Mouse (Mus musculus): ENCODE measurements around the gene Pcbp4. TPM values are rescaled to one million over a fixed set of nuclear protein-coding genes. Genes with fewer than 3 reads are reported as not detected.

The Pcbp4 gene
- polyA plus RNA-seq, 1 experiment from 2014 or later = 186 TPM

GRCm38 (mm10) chr9:106421033-106421864 lies 31.8 kb upstream of the Pcbp4 start:
- H3K36me3 ChIP-seq = no peaks in the 10 kb centered on the region
- H3K9me3 ChIP-seq = no peaks in the 10 kb centered on the region
- peak overlapping the region; percentile 22; the same call in 1 of the 2 replicates for H3K4me3 ChIP-seq
- peaks cover 21% of the 10 kb centered on the region for H3K27me3 ChIP-seq (ENCODE audit: insufficient read depth, poor library complexity, severe bottlenecking)
- 11% methylated on average over 18 of the region's 18 CpGs for WGBS
- H3K27ac ChIP-seq = peak overlapping the region; percentile 67
- H3K4me1 ChIP-seq = peaks cover 44% of the 10 kb centered on the region
- no peak for DNase-seq (ENCODE audit: low spot score)

- Histone ChIP-seq H3K4me3 (peak overlapping the region; percentile 22; the same call in 1 of the 2 replicates), H3K27ac (peak overlapping the region; percentile 23; the same call in 1 of the 2 replicates), H3K27me3 (ENCODE audit: insufficient read depth, poor library complexity, severe bottlenecking) (peaks cover 21% of the 10 kb centered on the region), H3K9me3 (no peaks in the 10 kb centered on the region), H3K4me1 (peaks cover 44% of the 10 kb centered on the region), H3K36me3 (no peaks in the 10 kb centered on the region)
- DNase-seq (ENCODE audit: low spot score) = peak; percentile 93
- under 1% methylated on average over 3 of the region's 3 CpGs for WGBS
Observed at GRCm38 (mm10) chr9:106421865-106422160, 31.3 kb upstream of the Pcbp4 start.

GRCm38 (mm10) chr9:106428719-106429220 lies 24.3 kb upstream of the Pcbp4 start:
- WGBS = 21% methylated on average over 11 of the region's 11 CpGs
- H3K4me3 ChIP-seq = peak overlapping the region; percentile 97
- H3K27ac ChIP-seq = peak overlapping the region; percentile 98
- DNase-seq (ENCODE audit: low spot score) = peak; percentile 86
- no peaks in the 10 kb centered on the region for H3K9me3 ChIP-seq
- peaks cover 33% of the 10 kb centered on the region for H3K4me1 ChIP-seq
- no peaks in the 10 kb centered on the region for H3K27me3 ChIP-seq (ENCODE audit: insufficient read depth, poor library complexity, severe bottlenecking)
- H3K36me3 ChIP-seq = peaks cover 35% of the 10 kb centered on the region

GRCm38 (mm10) chr9:106429221-106430014 lies 23.7 kb upstream of the Pcbp4 start, which contains the start of gene Rpl29:
Gene Rpl29, plus strand, starts transcription at chr9:106429454.
- Histone ChIP-seq H3K4me1 (peaks cover 37% of the 10 kb centered on the region), H3K27me3 (ENCODE audit: insufficient read depth, poor library complexity, severe bottlenecking) (no peaks in the 10 kb centered on the region), H3K36me3 (peaks cover 40% of the 10 kb centered on the region), H3K27ac (peak within 1 kb of the TSS; percentile 98), H3K4me3 (peak within 1 kb of the TSS; percentile 97), H3K9me3 (no peaks in the 10 kb centered on the region)
- peak; percentile 97 for DNase-seq (ENCODE audit: low spot score)
- WGBS = under 1% methylated on average over 55 of the region's 55 CpGs

- Histone ChIP-seq H3K4me3 (peak overlapping the region; percentile 97), H3K27me3 (ENCODE audit: insufficient read depth, poor library complexity, severe bottlenecking) (no peaks in the 10 kb centered on the region), H3K9me3 (no peaks in the 10 kb centered on the region), H3K4me1 (peaks cover 37% of the 10 kb centered on the region), H3K36me3 (peaks cover 42% of the 10 kb centered on the region), H3K27ac (peak overlapping the region; percentile 98)
- DNase-seq (ENCODE audit: low spot score) = no peak
- WGBS = 2% methylated on average over 4 of the region's 4 CpGs
Observed at GRCm38 (mm10) chr9:106430015-106430264, 23.2 kb upstream of the Pcbp4 start.

GRCm38 (mm10) chr9:106433389-106433788 lies 19.7 kb upstream of the Pcbp4 start:
- Histone ChIP-seq H3K4me1 (peaks cover 54% of the 10 kb centered on the region), H3K4me3 (no peak overlapping the region), H3K27ac (no peak overlapping the region), H3K27me3 (ENCODE audit: insufficient read depth, poor library complexity, severe bottlenecking) (no peaks in the 10 kb centered on the region), H3K9me3 (no peaks in the 10 kb centered on the region), H3K36me3 (peaks cover 42% of the 10 kb centered on the region)
- no peak for DNase-seq (ENCODE audit: low spot score)
- 70% methylated on average over 7 of the region's 7 CpGs for WGBS

- no peak overlapping the region for H3K4me3 ChIP-seq
- no peak overlapping the region for H3K27ac ChIP-seq
- peaks cover 29% of the 10 kb centered on the region for H3K36me3 ChIP-seq
- H3K4me1 ChIP-seq = peaks cover 50% of the 10 kb centered on the region
- no peaks in the 10 kb centered on the region for H3K9me3 ChIP-seq
- DNase-seq (ENCODE audit: low spot score) = no peak
- 83% methylated on average over 9 of the region's 9 CpGs for WGBS
- H3K27me3 ChIP-seq (ENCODE audit: insufficient read depth, poor library complexity, severe bottlenecking) = no peaks in the 10 kb centered on the region
Observed at GRCm38 (mm10) chr9:106436566-106436965, 16.5 kb upstream of the Pcbp4 start.

- Histone ChIP-seq H3K9me3 (no peaks in the 10 kb centered on the region), H3K4me3 (no peak overlapping the region), H3K27me3 (ENCODE audit: insufficient read depth, poor library complexity, severe bottlenecking) (no peaks in the 10 kb centered on the region), H3K36me3 (no peaks in the 10 kb centered on the region), H3K4me1 (peaks cover 31% of the 10 kb centered on the region), H3K27ac (no peak overlapping the region)
- DNase-seq (ENCODE audit: low spot score) = no peak
- WGBS = 69% methylated on average over 5 of the region's 5 CpGs
Observed at GRCm38 (mm10) chr9:106442680-106443079, 10.4 kb upstream of the Pcbp4 start.

- H3K27ac ChIP-seq = no peak overlapping the region
- H3K36me3 ChIP-seq = no peaks in the 10 kb centered on the region
- DNase-seq (ENCODE audit: low spot score) = no peak
- 81% methylated on average over 4 of the region's 4 CpGs for WGBS
- peaks cover 1% of the 10 kb centered on the region; the same call in 1 of the 2 replicates for H3K27me3 ChIP-seq (ENCODE audit: insufficient read depth, poor library complexity, severe bottlenecking)
- peaks cover 36% of the 10 kb centered on the region for H3K4me1 ChIP-seq
- H3K4me3 ChIP-seq = no peak overlapping the region
- no peaks in the 10 kb centered on the region for H3K9me3 ChIP-seq
Observed at GRCm38 (mm10) chr9:106444836-106445235, 8.3 kb upstream of the Pcbp4 start.

GRCm38 (mm10) chr9:106447348-106447747 lies 5.7 kb upstream of the Pcbp4 start, which contains the start of the genes Abhd14b and Abhd14a:
Gene Abhd14b, plus strand, starts transcription at chr9:106447459.
Gene Abhd14a, minus strand, starts transcription at chr9:106447678.
- H3K36me3 ChIP-seq = no peaks in the 10 kb centered on the region
- peak within 1 kb of the TSS; percentile 87 for H3K27ac ChIP-seq
- DNase-seq (ENCODE audit: low spot score) = peak; percentile 97
- peak within 1 kb of the TSS; percentile 65 for H3K4me3 ChIP-seq
- H3K4me1 ChIP-seq = peaks cover 61% of the 10 kb centered on the region
- peaks cover 4% of the 10 kb centered on the region; the same call in 1 of the 2 replicates for H3K27me3 ChIP-seq (ENCODE audit: insufficient read depth, poor library complexity, severe bottlenecking)
- H3K9me3 ChIP-seq = no peaks in the 10 kb centered on the region
- WGBS = 0% methylated on average over 24 of the region's 24 CpGs

- Histone ChIP-seq H3K4me3 (peak overlapping the region; percentile 65), H3K27ac (peak overlapping the region; percentile 87), H3K9me3 (no peaks in the 10 kb centered on the region), H3K4me1 (peaks cover 67% of the 10 kb centered on the region), H3K36me3 (no peaks in the 10 kb centered on the region), H3K27me3 (ENCODE audit: insufficient read depth, poor library complexity, severe bottlenecking) (peaks cover 4% of the 10 kb centered on the region; the same call in 1 of the 2 replicates)
- WGBS = 34% methylated on average over 9 of the region's 9 CpGs
- no peak for DNase-seq (ENCODE audit: low spot score)
Observed at GRCm38 (mm10) chr9:106447951-106448350, 5.1 kb upstream of the Pcbp4 start.

GRCm38 (mm10) chr9:106448498-106449031 lies 4.5 kb upstream of the Pcbp4 start:
- WGBS = under 1% methylated on average over 23 of the region's 23 CpGs
- DNase-seq (ENCODE audit: low spot score) = peak; percentile 85
- H3K27ac ChIP-seq = peak overlapping the region; percentile 87
- peaks cover 4% of the 10 kb centered on the region; the same call in 1 of the 2 replicates for H3K27me3 ChIP-seq (ENCODE audit: insufficient read depth, poor library complexity, severe bottlenecking)
- H3K36me3 ChIP-seq = no peaks in the 10 kb centered on the region
- H3K9me3 ChIP-seq = no peaks in the 10 kb centered on the region
- peaks cover 73% of the 10 kb centered on the region for H3K4me1 ChIP-seq
- peak overlapping the region; percentile 65 for H3K4me3 ChIP-seq
